In genomic region chr6:91441145-91441662, GRCm38 (mm10) we compare ENCODE assay signal across 8 mouse cellular contexts. TPM values are rescaled to one million over a fixed set of nuclear protein-coding genes. Genes with fewer than 3 reads are reported as not detected.
DNase-seq lines count a peak whose midpoint lies in the region; ATAC-seq and TF ChIP-seq lines count a peak whose summit lies in the region.

No protein-coding gene starts in this region.

- no peak for DNase-seq in kidney, postnatal 36 days
- DNase-seq in MN1 (ENCODE audit: low spot score) (peak; percentile 58), liver (peak; percentile 46)
- no peak for DNase-seq in cerebellum, adult 9-10 months
- no peak for DNase-seq in urinary bladder, adult 18-20 months (ENCODE audit: low spot score in 2 of 2)

- 3% methylated on average over 19 of the region's 19 CpGs for WGBS in kidney, embryonic 15.5 days
- 4% methylated on average over 19 of the region's 19 CpGs for WGBS in forebrain, embryonic 13.5 days
- WGBS in olfactory bulb, adult 2 months = 2% methylated on average over 19 of the region's 19 CpGs

- peak overlapping the region; percentile 93 for H3K4me2 ChIP-seq in kidney, embryonic 15.5 days
- peak overlapping the region; percentile 83 for H3K4me2 ChIP-seq in forebrain, embryonic 13.5 days

- H3K9ac ChIP-seq in kidney, embryonic 15.5 days = peak overlapping the region; percentile 69
- peak overlapping the region; percentile 71 for H3K9ac ChIP-seq in forebrain, embryonic 13.5 days

- no peaks in the 10 kb centered on the region for H3K9me3 ChIP-seq in kidney, embryonic 15.5 days (replicated peaks)
- H3K9me3 ChIP-seq in forebrain, embryonic 13.5 days (replicated peaks) = no peaks in the 10 kb centered on the region

- peaks cover 11% of the 10 kb centered on the region for H3K4me1 ChIP-seq in kidney, embryonic 15.5 days
- H3K4me1 ChIP-seq in forebrain, embryonic 13.5 days = peaks cover 8% of the 10 kb centered on the region
- peaks cover 6% of the 10 kb centered on the region; the same call in 1 of the 2 replicates for H3K4me1 ChIP-seq in olfactory bulb, adult 2 months (ENCODE audit: control insufficient read depth, insufficient read depth, low read length)

- peak overlapping the region; percentile 64 for H3K27ac ChIP-seq in kidney, embryonic 15.5 days
- H3K27ac ChIP-seq in forebrain, embryonic 13.5 days = peak overlapping the region; percentile 32; the same call in 1 of the 2 replicates
- H3K27ac ChIP-seq in olfactory bulb, adult 2 months (ENCODE audit: insufficient read depth, low read depth, low read length) = peak overlapping the region; percentile 61; the same call in 1 of the 2 replicates

- peak overlapping the region; percentile 71 for H3K4me3 ChIP-seq in kidney, embryonic 15.5 days (replicated peaks)
- H3K4me3 ChIP-seq in forebrain, embryonic 13.5 days = peak overlapping the region; percentile 58
- peak overlapping the region; percentile 53 for H3K4me3 ChIP-seq in olfactory bulb, adult 2 months (ENCODE audit: insufficient read depth, low read depth, low read length)

- ATAC-seq in kidney, embryonic 15.5 days (replicated peaks; ENCODE audit: low FRiP score) = peak; percentile 65
- peak; percentile 58 for ATAC-seq in forebrain, embryonic 13.5 days

- H3K36me3 ChIP-seq in kidney, embryonic 15.5 days = no peaks in the 10 kb centered on the region
- H3K36me3 ChIP-seq in forebrain, embryonic 13.5 days (ENCODE audit: poor library complexity, severe bottlenecking) = no peaks in the 10 kb centered on the region

- TF ChIP-seq CTCF in olfactory bulb, adult 2 months (IDR thresholded peaks at IDR 0.05; ENCODE audit: insufficient read depth, low read depth, low read length) = no peak

- peaks cover 25% of the 10 kb centered on the region for H3K27me3 ChIP-seq in kidney, embryonic 15.5 days
- H3K27me3 ChIP-seq in forebrain, embryonic 13.5 days = peaks cover 20% of the 10 kb centered on the region

- no peak for TF ChIP-seq POLR2A in olfactory bulb, adult 2 months (IDR thresholded peaks at IDR 0.05; ENCODE audit: insufficient read depth, low read depth, low read length)

RNA-seq across cellular contexts. Expression of gene Wnt7a, which starts 30.0 kb away (rescaled TPM):
- polyA plus RNA-seq in kidney, embryonic 15.5 days (2015; fragmentation: Nextera tagmentation; extraction: Ambion mirVana) = 0.05 and 0.19 TPM in 2 replicates
- polyA plus RNA-seq in forebrain, embryonic 13.5 days (2015; fragmentation: Nextera tagmentation; extraction: Ambion mirVana) = 21.9 and 22.8 TPM in 2 replicates
- polyA plus RNA-seq in olfactory bulb, adult 2 months (2012; ENCODE audit: insufficient read depth, insufficient read length, low replicate concordance, missing spikeins) = not detected in 2 replicates

RNA-seq across cellular contexts. Expression of gene Chchd4, which starts 32.1 kb away (rescaled TPM):
- 30.2 and 30.7 TPM in 2 replicates for polyA plus RNA-seq in kidney, embryonic 15.5 days (2015; fragmentation: Nextera tagmentation; extraction: Ambion mirVana)
- polyA plus RNA-seq in forebrain, embryonic 13.5 days (2015; fragmentation: Nextera tagmentation; extraction: Ambion mirVana) = 27.3 and 30.7 TPM in 2 replicates
- polyA plus RNA-seq in olfactory bulb, adult 2 months (2012; ENCODE audit: insufficient read depth, insufficient read length, low replicate concordance, missing spikeins) = not detected in 2 replicates

RNA-seq across cellular contexts. Expression of gene Tmem43, which starts 32.3 kb away (rescaled TPM):
- polyA plus RNA-seq in kidney, embryonic 15.5 days (2015; fragmentation: Nextera tagmentation; extraction: Ambion mirVana) = 44.7 and 46.5 TPM in 2 replicates
- 48.3 and 56.8 TPM in 2 replicates for polyA plus RNA-seq in forebrain, embryonic 13.5 days (2015; fragmentation: Nextera tagmentation; extraction: Ambion mirVana)
- polyA plus RNA-seq in olfactory bulb, adult 2 months (2012; ENCODE audit: insufficient read depth, insufficient read length, low replicate concordance, missing spikeins) = not detected in 2 replicates

Comparison
In these comparisons a context has a peak if more than half of its experiments do, and no peak if none do; other contexts are left out.
1. DNase-seq: peak in MN1 (single experiment) and liver (single experiment); none in kidney, postnatal 36 days (0 of 2), cerebellum, adult 9-10 months (single experiment) and urinary bladder, adult 18-20 months (0 of 2).
2. RNA of gene Wnt7a, which starts 30.0 kb away (polyA plus RNA-seq): 21.9 to 22.8 TPM in forebrain, embryonic 13.5 days; 0.05 to 0.19 TPM in kidney, embryonic 15.5 days and not detected in olfactory bulb, adult 2 months; every median in the first group is over 10 times any median in the second.
3. RNA of gene Chchd4, which starts 32.1 kb away (polyA plus RNA-seq): 30.2 to 30.7 TPM in kidney, embryonic 15.5 days and 27.3 to 30.7 TPM in forebrain, embryonic 13.5 days; not detected in olfactory bulb, adult 2 months; every median in the first group is over 10 times any median in the second.
4. Peak in every context shown above with its lines, with median percentiles within 50 percentile points of each other: H3K27ac ChIP-seq and H3K4me3 ChIP-seq.